Mouse (Mus musculus): Measurements from ENCODE around the gene Itpr2. TPM values are rescaled to one million over a fixed set of nuclear protein-coding genes. Genes with fewer than 3 reads are reported as not detected.

Itpr2 gene
- polyA plus RNA-seq, 1 experiment from 2014 or later, result 9.0 TPM

DNA sequence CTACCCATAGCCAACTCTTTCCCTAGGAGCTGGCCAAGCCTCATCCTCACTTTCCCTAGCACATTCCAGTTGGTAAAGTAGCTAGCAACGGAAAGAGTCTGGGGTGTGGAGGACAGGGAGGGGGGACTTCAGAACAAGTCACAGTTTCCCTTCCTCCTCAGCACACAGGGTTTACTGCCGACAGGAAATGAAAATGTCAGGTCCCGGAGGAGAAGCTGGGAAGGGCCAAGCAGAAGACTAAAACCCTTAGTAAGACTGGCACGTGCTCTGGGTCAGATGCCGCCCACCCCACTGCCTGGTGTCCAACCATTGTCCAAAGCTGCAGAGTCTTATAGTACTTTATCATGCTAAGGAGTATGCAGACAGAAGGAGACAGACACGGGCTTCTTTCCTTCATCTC, 293.0 kb downstream of the Itpr2 start:
- no peak for ATAC-seq
- Histone ChIP-seq H3K27me3 (ENCODE audit: control insufficient read depth, insufficient read depth, low read depth, low read length) (no peaks in the 10 kb centered on the region), H3K9me3 (replicated peaks; ENCODE audit: control insufficient read depth, low read length, poor library complexity, severe bottlenecking) (no peaks in the 10 kb centered on the region), H3K4me2 (ENCODE audit: low read length) (no peak overlapping the region), H3K4me3 (ENCODE audit: low read depth, low read length) (no peak overlapping the region), H3K27ac (ENCODE audit: low read length) (no peak overlapping the region), H3K9ac (ENCODE audit: low read depth, low read length) (no peak overlapping the region), H3K36me3 (ENCODE audit: control insufficient read depth, insufficient read depth, low read length) (no peaks in the 10 kb centered on the region), H3K4me1 (ENCODE audit: control insufficient read depth, insufficient read depth, low read length) (no peaks in the 10 kb centered on the region)
- WGBS, result 81% methylated on average over 6 of the region's 6 CpGs

DNA sequence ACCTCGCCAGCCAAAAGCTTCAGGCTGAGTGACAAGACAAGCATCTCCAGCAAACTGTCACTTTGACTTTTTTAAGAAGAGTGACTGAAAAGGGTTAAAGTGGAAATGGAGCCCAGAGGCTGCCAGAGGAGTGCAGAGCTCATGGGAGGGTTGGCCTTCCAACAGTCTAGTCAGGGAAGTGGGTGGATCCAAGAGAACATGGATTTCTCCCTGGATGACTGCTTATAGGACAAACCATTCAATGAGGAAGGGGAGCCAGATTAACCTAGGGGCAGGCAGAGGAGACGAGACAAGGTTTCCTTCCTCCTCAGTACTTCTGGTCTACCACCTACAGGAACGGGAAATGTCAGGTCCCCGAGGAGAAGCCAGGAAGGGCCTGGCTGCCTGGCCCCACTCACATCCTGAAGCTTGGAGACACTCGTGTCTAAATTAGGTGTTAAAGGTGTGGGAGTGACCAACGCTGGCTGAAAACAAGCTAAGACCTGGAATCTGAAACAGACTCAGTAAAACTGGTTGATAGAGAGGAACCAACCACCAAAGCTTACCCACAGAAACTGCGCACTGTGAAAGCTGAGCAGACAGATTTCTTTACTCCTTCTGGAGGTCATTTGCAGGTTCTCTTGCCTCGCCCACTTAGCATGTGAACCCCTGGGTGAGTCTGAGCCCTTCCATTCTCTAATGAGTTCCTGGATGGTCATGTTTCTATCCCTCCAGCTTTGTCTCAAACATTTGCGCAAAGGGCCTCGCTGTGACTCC, 294.6 kb downstream of the Itpr2 start:
- Histone ChIP-seq H3K4me3 (ENCODE audit: low read depth, low read length) (no peak overlapping the region), H3K27ac (ENCODE audit: low read length) (no peak overlapping the region), H3K4me1 (ENCODE audit: control insufficient read depth, insufficient read depth, low read length) (no peaks in the 10 kb centered on the region), H3K9me3 (replicated peaks; ENCODE audit: control insufficient read depth, low read length, poor library complexity, severe bottlenecking) (no peaks in the 10 kb centered on the region), H3K27me3 (ENCODE audit: control insufficient read depth, insufficient read depth, low read depth, low read length) (no peaks in the 10 kb centered on the region), H3K36me3 (ENCODE audit: control insufficient read depth, insufficient read depth, low read length) (no peaks in the 10 kb centered on the region), H3K4me2 (ENCODE audit: low read length) (no peak overlapping the region), H3K9ac (ENCODE audit: low read depth, low read length) (no peak overlapping the region)
- 90% methylated on average over 10 of the region's 10 CpGs for WGBS
- no peak for ATAC-seq

DNA sequence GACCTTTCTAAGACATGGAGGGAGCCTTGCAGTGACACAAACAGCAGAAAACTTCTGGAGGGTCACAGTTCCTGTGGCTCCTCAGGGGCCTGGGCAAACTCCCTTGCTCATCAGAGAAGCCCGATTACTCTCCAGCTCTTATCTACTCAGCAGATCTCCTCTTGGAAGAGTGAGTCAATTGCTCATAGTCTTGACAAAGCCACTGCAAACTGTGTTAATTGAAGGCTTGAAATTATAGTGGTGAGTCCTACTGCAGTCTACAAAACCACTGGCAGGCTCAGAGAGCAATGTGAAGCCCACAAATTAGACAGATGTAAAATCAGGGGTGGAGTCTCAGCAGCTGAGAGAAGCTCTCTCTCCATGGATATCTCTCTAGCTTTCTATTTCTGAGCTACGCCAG, 296.9 kb downstream of the Itpr2 start:
- ATAC-seq, result no peak
- H3K4me1 ChIP-seq (ENCODE audit: control insufficient read depth, insufficient read depth, low read length), result no peaks in the 10 kb centered on the region
- no peaks in the 10 kb centered on the region for H3K9me3 ChIP-seq (replicated peaks; ENCODE audit: control insufficient read depth, low read length, poor library complexity, severe bottlenecking)
- WGBS, result 83% methylated on average over 2 of the region's 2 CpGs
- H3K27me3 ChIP-seq (ENCODE audit: control insufficient read depth, insufficient read depth, low read depth, low read length), result no peaks in the 10 kb centered on the region
- no peak overlapping the region for H3K9ac ChIP-seq (ENCODE audit: low read depth, low read length)
- no peaks in the 10 kb centered on the region for H3K36me3 ChIP-seq (ENCODE audit: control insufficient read depth, insufficient read depth, low read length)
- no peak overlapping the region for H3K27ac ChIP-seq (ENCODE audit: low read length)
- no peak overlapping the region for H3K4me2 ChIP-seq (ENCODE audit: low read length)
- H3K4me3 ChIP-seq (ENCODE audit: low read depth, low read length), result no peak overlapping the region

DNA sequence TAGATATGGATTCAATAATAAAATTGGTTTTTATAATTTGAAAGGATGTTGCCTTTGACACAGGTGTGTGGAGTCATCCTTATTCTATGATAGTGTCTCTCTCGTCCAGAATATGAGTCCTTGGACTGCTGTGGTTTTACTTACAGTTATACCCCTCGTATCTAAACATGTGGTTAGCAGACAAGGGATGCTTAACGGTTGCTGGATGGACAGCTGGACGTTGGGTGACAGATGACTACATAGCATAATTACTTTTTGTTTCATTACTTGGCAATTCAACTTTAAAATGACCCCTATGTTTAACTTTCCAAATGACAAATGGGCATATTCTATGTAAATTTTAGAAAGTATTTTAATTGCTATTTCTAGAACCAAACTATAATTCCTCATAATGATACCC, 297.6 kb downstream of the Itpr2 start:
- Histone ChIP-seq H3K36me3 (ENCODE audit: control insufficient read depth, insufficient read depth, low read length) (no peaks in the 10 kb centered on the region), H3K9me3 (replicated peaks; ENCODE audit: control insufficient read depth, low read length, poor library complexity, severe bottlenecking) (no peaks in the 10 kb centered on the region), H3K27ac (ENCODE audit: low read length) (no peak overlapping the region), H3K4me2 (ENCODE audit: low read length) (no peak overlapping the region), H3K27me3 (ENCODE audit: control insufficient read depth, insufficient read depth, low read depth, low read length) (no peaks in the 10 kb centered on the region), H3K4me3 (ENCODE audit: low read depth, low read length) (no peak overlapping the region), H3K4me1 (ENCODE audit: control insufficient read depth, insufficient read depth, low read length) (no peaks in the 10 kb centered on the region), H3K9ac (ENCODE audit: low read depth, low read length) (no peak overlapping the region)
- no peak for ATAC-seq
- WGBS, result 79% methylated on average over 4 of the region's 4 CpGs

DNA sequence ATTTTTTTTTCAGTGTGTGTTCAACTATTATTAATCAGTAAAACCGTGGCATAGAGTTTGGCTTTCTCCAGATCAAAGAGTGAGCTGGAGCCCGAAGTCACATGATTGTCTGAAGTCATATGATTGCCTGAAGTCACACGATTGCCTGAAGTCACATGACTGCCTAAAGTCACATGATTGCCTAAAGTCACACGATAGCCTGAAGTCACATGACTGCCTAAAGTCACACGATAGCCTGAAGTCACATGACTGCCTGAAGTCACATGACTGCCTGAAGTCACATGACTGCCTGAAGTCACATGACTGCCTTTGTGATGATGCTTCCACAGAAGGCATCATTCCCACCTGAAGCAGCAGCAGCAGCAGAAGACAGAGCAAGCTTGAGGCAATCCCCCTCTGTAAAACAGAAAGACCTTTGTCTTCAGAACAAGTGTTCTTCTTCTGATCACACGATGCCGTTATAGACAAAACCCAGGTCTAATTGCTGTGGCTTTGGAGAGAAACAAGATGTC, 304.1 kb downstream of the Itpr2 start:
- no peaks in the 10 kb centered on the region for H3K27me3 ChIP-seq (ENCODE audit: control insufficient read depth, insufficient read depth, low read depth, low read length)
- 94% methylated on average over 7 of the region's 7 CpGs for WGBS
- H3K4me3 ChIP-seq (ENCODE audit: low read depth, low read length), result no peak overlapping the region
- no peaks in the 10 kb centered on the region for H3K4me1 ChIP-seq (ENCODE audit: control insufficient read depth, insufficient read depth, low read length)
- H3K9me3 ChIP-seq (replicated peaks; ENCODE audit: control insufficient read depth, low read length, poor library complexity, severe bottlenecking), result peaks cover 9% of the 10 kb centered on the region; the same call in 1 of the 2 replicates
- no peak overlapping the region for H3K27ac ChIP-seq (ENCODE audit: low read length)
- no peak overlapping the region for H3K9ac ChIP-seq (ENCODE audit: low read depth, low read length)
- no peaks in the 10 kb centered on the region for H3K36me3 ChIP-seq (ENCODE audit: control insufficient read depth, insufficient read depth, low read length)
- no peak overlapping the region for H3K4me2 ChIP-seq (ENCODE audit: low read length)
- no peak for ATAC-seq

DNA sequence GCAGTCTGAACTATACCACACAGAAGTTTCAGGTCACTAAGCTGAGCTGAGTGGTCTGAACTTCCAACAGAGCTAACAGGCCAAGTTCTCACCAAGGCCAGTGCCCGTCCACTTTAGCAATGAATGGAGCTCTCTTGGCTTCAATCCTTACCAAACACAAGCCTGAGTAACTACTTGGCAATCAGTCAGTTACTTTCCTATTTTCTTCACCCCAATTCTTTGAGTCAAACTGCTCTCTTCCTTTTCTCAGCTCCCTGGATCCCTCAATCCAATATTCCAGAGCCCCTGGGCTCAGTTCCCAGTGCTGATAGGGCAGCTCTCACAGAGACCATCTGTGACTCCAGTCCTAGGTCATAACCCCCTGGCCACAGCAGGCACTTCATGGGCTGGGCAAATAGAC, 305.3 kb downstream of the Itpr2 start:
- H3K9me3 ChIP-seq (replicated peaks; ENCODE audit: control insufficient read depth, low read length, poor library complexity, severe bottlenecking), result peaks cover 9% of the 10 kb centered on the region; the same call in 1 of the 2 replicates
- no peak overlapping the region for H3K9ac ChIP-seq (ENCODE audit: low read depth, low read length)
- no peak for ATAC-seq
- no peak overlapping the region for H3K4me3 ChIP-seq (ENCODE audit: low read depth, low read length)
- no peaks in the 10 kb centered on the region for H3K27me3 ChIP-seq (ENCODE audit: control insufficient read depth, insufficient read depth, low read depth, low read length)
- no peak overlapping the region for H3K4me2 ChIP-seq (ENCODE audit: low read length)
- H3K4me1 ChIP-seq (ENCODE audit: control insufficient read depth, insufficient read depth, low read length), result no peaks in the 10 kb centered on the region
- no peak overlapping the region for H3K27ac ChIP-seq (ENCODE audit: low read length)
- no peaks in the 10 kb centered on the region for H3K36me3 ChIP-seq (ENCODE audit: control insufficient read depth, insufficient read depth, low read length)
- 81% methylated on average over 1 of the region's 1 CpGs for WGBS

DNA sequence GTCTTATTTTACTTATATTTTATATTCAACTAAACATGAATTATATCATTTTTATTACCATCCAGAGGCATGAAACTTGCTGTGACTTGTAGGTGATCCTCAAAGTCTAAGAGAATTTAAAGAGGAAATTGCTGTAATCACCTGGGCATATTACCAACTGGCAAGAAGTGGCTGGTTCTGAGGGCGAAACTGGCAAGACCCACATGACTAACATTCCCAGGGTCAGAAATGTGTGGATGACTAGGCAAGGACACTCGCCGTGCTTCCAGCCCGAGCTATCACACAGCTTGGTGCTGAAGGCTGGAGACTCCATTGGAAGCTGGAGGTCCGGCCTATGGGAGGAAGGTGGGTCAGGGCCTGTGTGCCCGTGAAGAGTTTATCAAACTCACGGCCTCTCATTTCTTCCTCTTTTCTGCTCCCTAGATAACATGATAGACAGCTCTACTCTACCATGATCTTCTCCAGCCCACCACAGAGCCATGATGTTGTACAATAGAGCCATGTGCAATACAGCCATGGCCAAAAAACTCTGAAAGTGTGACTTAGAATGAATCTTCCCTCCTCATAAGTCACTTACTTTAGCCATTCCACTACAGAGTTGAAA, 306.1 kb downstream of the Itpr2 start:
- WGBS, result 94% methylated on average over 7 of the region's 7 CpGs
- H3K4me2 ChIP-seq (ENCODE audit: low read length), result no peak overlapping the region
- no peaks in the 10 kb centered on the region for H3K4me1 ChIP-seq (ENCODE audit: control insufficient read depth, insufficient read depth, low read length)
- ATAC-seq, result no peak
- H3K36me3 ChIP-seq (ENCODE audit: control insufficient read depth, insufficient read depth, low read length), result no peaks in the 10 kb centered on the region
- no peak overlapping the region for H3K9ac ChIP-seq (ENCODE audit: low read depth, low read length)
- no peak overlapping the region for H3K4me3 ChIP-seq (ENCODE audit: low read depth, low read length)
- peaks cover 9% of the 10 kb centered on the region; the same call in 1 of the 2 replicates for H3K9me3 ChIP-seq (replicated peaks; ENCODE audit: control insufficient read depth, low read length, poor library complexity, severe bottlenecking)
- no peaks in the 10 kb centered on the region for H3K27me3 ChIP-seq (ENCODE audit: control insufficient read depth, insufficient read depth, low read depth, low read length)
- no peak overlapping the region for H3K27ac ChIP-seq (ENCODE audit: low read length)

DNA sequence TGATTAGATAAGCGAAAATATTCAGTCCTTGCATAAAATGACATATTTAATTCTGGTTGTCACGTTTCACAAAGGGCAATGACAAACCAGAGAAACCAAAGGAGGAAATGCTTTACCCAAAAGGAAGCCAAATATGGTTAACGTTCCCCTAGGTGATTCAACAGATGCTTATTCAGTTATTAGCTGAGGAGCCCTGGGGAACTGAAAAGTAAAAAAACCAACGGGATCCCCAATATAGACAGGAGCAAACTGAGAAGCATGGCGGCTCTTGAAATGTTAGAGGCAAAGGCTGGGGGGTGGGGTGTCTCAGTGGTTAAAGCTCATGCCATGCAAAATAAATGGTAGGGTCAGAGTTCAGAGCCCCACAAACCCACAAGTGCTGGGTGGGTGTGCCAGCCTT, 310.1 kb downstream of the Itpr2 start:
- Histone ChIP-seq H3K9me3 (replicated peaks; ENCODE audit: control insufficient read depth, low read length, poor library complexity, severe bottlenecking) (peaks cover 9% of the 10 kb centered on the region; the same call in 1 of the 2 replicates), H3K27me3 (ENCODE audit: control insufficient read depth, insufficient read depth, low read depth, low read length) (no peaks in the 10 kb centered on the region), H3K27ac (ENCODE audit: low read length) (no peak overlapping the region), H3K9ac (ENCODE audit: low read depth, low read length) (no peak overlapping the region), H3K4me2 (ENCODE audit: low read length) (no peak overlapping the region), H3K4me1 (ENCODE audit: control insufficient read depth, insufficient read depth, low read length) (no peaks in the 10 kb centered on the region), H3K36me3 (ENCODE audit: control insufficient read depth, insufficient read depth, low read length) (no peaks in the 10 kb centered on the region), H3K4me3 (ENCODE audit: low read depth, low read length) (no peak overlapping the region)
- no peak for ATAC-seq
- WGBS, result 78% methylated on average over 5 of the region's 5 CpGs

DNA sequence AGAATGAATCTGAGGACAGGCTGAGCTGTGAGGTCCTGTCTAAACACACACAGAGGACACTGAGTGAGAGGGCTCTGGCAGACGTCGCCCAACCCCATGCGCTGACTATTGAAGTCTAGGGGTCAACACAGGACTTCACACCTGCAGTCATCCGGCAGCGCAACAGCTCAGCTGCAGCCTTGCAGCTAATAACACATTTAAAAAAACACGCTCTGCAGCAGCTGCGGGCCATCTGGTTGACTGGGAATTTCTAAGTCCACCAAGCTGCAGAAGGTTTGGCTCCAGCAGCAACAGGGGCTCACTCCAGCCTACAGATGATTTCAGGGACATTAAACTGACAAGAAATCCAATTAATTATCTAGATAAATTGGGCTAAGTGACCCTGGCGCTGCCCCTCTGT, 312.0 kb downstream of the Itpr2 start:
- ATAC-seq, result no peak
- Histone ChIP-seq H3K36me3 (ENCODE audit: control insufficient read depth, insufficient read depth, low read length) (no peaks in the 10 kb centered on the region), H3K4me2 (ENCODE audit: low read length) (no peak overlapping the region), H3K27me3 (ENCODE audit: control insufficient read depth, insufficient read depth, low read depth, low read length) (no peaks in the 10 kb centered on the region), H3K4me1 (ENCODE audit: control insufficient read depth, insufficient read depth, low read length) (no peaks in the 10 kb centered on the region), H3K4me3 (ENCODE audit: low read depth, low read length) (no peak overlapping the region), H3K9ac (ENCODE audit: low read depth, low read length) (no peak overlapping the region), H3K27ac (ENCODE audit: low read length) (no peak overlapping the region), H3K9me3 (replicated peaks; ENCODE audit: control insufficient read depth, low read length, poor library complexity, severe bottlenecking) (peaks cover 9% of the 10 kb centered on the region; the same call in 1 of the 2 replicates)
- whole genome bisulfite sequencing, result 85% methylated on average over 8 of the region's 8 CpGs
